Mouse (Mus musculus): ENCODE measurements around the gene Pla2g2d.
"Not testable (repeated sequence)": the region's sequence is repeated elsewhere in the genome, so short reads cannot be mapped to it uniquely, and the experiment has no call there.

Pla2g2d gene

DNA sequence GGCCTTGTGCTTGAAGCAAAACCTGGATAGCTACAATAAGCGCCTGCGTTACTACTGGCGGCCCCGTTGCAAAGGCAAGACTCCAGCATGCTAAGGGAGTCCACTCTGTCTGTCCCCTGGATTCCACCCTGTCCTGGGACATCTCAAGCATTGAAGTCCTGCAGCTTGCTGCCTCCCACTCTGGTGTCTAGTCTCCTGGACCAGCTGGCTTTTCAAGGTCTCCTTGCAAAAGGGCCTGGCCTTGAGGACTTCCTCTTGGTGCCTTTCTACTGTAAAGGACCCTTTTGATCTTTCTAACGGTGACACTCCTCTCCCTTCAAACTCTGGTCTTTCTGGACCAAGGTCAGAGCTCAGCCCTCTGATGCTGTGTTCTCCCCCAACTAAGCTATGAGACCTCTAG is 4.8 kb downstream of the Pla2g2d start:
- DNase-seq (ENCODE audit: low read depth in 2 of 2, low spot score in 2 of 2), result no peak

DNA sequence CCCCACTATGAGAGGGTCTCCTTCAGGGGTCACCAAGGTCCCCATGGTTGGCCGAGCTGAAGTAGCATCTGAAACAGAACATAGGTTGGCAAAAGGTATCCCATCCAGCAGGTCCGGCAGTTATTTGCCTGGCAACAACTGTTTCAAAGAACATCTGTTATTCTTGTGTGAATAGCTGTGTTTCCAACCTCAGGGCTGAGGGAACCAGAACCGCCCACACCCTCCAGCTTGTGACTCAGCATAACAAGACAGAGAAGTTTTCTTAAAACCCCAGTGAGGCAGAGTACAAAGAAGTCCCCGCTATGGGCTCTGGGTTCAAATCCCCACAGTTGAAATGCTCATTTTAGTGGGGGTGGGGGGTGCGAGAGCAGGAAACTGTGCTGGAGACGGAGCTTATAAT is 6.6 kb downstream of the Pla2g2d start:
- no peak for DNase-seq (ENCODE audit: low read depth in 2 of 2, low spot score in 2 of 2)

DNA sequence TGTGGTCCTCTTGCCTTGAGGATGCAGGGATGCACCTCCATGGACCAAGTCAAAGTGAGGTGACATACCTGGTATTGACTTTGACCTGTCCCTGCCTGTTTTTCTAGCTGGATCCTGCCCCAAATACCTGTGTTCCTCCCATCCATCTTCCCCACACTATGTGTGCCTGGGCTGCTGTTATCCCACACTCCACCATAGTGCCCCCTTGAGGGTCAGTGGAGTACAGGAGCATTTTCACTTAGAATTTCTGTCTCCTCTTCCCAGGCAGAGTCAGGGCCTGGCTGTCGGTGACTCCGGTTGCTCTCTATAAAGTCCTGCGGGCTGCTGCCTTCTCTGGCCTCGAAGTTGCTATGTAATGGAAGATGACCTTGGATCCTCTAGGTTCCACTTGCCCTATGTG is 10.2 kb downstream of the Pla2g2d start:
- DNase-seq (ENCODE audit: low read depth in 2 of 2, low spot score in 2 of 2), result no peak

DNA sequence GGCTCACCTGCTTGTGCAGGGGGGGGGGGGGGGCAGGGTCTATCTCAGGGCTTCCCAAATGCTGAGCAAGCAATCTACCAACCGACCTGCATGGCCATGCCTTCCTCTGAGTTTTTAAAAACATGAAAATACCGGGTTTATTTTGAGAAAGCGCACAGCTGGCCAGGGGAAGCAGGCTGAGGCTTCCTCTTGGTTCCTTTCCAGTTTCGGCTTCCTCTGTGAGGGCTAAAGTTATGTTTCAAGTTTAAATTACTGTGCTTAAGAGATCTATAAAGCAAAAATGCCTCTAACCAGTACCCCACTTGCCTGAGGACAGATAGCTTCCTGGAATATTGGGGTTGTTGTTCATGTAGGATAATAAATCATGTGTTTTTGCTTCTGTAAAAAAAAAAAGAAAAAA is 10.6 kb downstream of the Pla2g2d start:
- no peak for DNase-seq (ENCODE audit: low read depth in 2 of 2, low spot score in 2 of 2)

DNA sequence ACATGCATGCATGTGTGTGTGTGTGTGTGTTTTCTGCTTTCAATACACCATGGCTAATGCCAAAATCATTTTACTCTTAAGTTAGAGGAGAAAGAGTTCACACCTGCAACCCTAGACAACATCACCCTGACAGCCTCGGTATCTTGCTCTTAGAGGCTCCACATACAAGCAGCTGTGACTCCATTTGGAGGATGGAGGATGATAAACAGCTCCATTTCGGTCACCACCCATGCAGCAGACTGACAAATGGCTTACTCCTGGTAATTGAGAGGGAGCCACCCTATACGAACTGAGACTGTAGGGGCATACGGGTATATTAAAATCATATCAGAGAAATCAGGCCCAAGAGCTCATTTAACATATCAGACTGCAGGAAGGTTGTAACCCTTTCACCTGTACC is 12.8 kb downstream of the Pla2g2d start:
- DNase-seq (ENCODE audit: low read depth in 2 of 2, low spot score in 2 of 2), result no peak

DNA sequence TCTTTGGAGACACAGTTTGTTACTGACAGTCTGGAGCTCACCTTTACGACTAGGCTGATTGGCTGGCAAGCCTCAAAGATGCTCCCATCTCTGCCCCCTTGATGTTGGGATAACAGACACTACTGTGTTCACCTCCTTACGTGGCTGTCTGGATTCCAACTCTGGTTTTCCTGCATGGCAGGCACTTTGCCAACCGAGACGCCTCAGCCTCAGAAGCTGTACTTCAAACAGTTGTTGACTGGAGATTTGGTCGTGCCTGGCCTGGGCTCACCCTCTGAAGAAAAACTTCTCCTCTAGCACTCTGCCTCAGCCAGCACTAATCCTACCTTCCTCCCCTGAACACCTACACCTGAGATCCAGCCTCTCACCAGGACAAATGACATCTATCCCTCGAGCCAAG is 15.9 kb downstream of the Pla2g2d start:
- no peak for DNase-seq (ENCODE audit: low read depth in 2 of 2, low spot score in 2 of 2)

DNA sequence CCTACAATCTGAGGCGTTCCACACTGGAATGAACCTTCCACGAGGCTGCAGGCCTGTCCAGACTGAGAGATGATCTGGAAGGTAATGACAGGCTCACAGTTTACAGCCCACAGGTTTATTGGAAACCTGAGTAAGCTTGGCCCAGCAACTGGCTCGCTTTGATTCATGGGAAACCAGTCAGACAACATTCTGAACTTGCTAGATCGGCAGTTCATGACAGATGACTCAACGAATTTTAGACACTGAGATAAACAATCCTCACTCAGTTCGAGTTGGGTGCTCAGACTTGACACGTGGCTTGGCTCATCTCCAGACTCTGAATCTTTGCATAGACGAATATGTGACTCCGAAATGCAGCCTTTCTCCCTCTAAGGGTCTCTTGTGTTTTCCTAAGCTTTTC is 17.1 kb downstream of the Pla2g2d start:
- no peak for DNase-seq (ENCODE audit: low read depth in 2 of 2, low spot score in 2 of 2)

DNA sequence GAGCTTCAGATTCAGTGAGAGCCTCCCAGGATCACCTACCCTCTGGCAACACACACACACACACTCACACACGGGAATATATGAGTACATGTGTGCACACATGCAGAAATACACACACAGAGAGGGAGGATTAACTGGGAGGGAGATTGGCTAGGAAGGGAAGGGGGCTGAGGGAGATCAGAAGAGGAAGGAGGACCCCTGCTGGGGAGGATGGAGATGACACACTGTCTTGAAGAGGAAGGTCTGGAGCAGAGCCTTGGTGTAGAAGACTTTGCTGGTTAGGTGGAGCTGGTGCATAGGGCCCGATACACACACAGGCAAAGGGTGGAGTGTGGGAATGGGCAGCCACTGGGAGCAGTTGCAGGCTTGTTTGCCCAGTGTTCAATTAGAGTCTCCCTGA is 17.7 kb downstream of the Pla2g2d start:
- DNase-seq (ENCODE audit: low read depth in 2 of 2, low spot score in 2 of 2), result no peak

DNA sequence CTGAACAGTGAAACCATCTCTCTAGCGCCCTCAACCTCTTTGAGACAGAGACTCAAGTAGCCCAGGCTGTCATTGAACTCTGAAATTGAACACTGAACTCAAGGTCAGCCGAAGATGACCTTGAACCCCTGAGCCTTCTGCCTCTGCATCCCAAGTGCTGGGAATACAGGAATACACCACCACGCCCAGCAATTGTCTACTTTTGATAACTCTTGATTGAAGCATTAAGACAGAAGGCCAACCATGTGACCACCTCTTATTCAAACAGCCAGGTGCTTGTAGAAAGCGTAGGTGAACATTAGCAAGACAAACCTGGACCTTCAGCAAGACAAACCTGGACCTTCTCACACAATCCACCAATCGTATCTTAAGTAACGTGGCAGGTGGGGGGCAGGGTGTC is 18.8 kb downstream of the Pla2g2d start:
- DNase-seq (ENCODE audit: low read depth in 2 of 2, low spot score in 2 of 2), result no peak

DNA sequence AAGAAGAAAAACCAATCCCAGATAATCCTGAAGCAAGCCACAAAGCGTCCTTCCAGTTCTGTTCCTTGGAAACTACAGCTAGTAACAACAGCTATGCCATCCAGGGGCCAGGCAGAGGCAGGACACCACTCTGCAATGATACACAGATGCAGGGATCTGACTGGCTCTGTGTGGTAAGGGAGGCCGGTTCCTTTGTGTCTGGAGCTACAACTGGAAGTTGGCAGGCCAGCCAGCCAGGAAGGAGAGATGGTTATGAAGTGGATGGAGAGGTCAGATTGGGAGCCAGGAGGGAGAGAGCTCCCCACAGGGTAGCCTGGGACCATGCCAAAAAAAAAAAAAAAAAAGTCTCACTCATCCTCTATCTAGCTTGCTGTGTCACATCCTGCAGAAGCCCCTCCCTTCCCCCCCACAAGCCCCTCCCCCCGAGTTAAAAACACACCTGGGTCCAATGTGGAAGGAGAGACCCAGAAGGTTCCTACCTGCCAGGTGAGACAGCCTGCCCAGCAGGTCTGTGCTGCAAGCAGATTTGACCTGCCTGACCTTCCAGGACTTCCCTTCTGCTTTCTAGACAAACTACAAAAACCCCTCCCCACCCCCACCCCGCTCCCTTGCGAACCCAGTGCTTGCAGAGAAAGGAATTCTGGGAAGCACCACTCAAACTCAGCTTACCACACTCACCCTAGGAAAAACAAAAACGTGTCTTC is 21.1 kb downstream of the Pla2g2d start:
- DNase-seq (ENCODE audit: low read depth in 2 of 2, low spot score in 2 of 2), result no peak

DNA sequence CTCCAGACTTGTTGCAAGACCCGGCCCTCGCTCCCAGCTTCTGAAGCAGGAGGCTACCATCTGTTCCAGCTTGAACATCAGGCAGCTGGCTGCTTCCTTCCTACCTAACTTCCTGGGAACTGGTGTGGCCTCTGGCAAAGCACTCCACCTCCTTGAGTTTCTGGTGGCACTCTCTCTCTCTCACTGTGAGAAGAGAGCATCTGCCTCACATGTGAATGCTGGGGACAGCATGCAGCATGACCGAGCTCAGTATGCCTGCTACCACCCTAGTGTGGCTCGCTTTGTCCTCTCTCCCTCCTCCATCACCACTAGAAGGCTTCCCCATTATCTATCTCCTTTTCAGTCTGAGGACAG is 21.7 kb downstream of the Pla2g2d start:
- no peak for DNase-seq (ENCODE audit: low read depth in 2 of 2, low spot score in 2 of 2)

DNA sequence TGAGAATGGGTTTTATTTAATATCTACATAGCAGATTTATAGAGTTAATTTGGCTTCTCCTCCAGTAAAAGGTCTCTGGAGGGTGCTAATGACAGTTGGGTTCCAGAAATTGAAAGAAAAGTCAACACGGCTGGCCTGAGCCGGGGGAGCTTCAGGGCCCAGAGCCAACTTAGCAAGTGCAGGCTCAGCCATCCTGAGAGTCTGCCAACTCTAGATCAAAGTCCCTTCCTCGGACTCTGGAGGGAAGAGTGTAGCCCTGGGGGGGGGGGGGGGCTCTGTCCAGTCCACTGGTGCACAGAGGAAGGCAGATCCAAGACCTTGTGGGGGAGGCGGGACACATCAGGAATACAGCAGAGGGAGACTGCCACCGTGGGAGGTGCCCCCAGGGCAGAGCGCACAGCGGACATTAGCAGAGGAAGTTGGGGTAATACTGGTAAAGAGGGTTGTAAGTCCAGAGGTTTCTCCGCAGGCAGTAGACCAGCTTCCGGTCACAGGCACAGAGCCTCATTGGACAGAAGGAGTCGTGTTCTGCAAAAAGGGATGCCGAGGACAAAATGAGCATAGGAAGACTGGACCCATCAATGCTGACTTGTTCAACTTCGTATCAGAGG is 24.7 kb downstream of the Pla2g2d start:
- no peak for DNase-seq (ENCODE audit: low read depth in 2 of 2, low spot score in 2 of 2)

DNA sequence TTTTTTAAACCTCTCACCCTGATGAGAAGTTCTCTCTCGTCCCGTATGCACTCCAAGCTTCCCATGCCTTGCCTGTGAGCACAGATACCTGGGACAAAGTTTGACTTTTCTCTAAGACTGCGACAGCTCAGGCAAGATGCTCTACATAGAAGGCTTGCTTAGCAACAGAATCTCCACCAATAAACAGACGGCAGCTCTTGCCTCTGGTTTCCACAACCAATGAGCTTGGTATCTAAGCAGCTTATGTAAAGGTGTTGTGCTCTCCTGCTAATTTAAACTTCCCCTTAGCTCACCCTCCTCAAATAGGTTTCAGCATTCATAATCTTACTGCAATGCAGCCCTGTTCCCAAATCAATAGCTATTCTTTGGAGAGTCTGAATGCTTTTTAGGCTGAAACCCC is 26.1 kb downstream of the Pla2g2d start:
- no peak for DNase-seq (ENCODE audit: low read depth in 2 of 2, low spot score in 2 of 2)

DNA sequence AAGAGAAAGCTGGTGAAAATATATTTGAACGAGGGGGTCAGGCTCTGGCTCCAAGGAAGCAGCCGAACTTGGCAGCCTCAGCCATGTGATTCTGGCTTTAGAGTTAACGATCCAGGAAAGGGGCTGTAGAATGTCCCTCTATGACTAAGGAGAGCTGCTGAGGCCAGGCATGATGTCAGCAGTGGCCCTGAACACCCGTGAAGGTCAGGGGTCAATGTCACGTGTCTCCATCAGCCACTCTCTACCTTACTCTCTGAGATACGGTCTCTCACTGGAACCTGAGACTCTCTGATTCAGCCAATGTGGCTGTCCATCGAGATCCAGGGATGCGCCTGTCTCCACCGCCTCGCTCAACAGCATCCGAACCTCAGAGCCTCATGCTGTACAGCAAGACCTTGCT is 27.4 kb downstream of the Pla2g2d start:
- no peak for DNase-seq (ENCODE audit: low read depth in 2 of 2, low spot score in 2 of 2)

DNA sequence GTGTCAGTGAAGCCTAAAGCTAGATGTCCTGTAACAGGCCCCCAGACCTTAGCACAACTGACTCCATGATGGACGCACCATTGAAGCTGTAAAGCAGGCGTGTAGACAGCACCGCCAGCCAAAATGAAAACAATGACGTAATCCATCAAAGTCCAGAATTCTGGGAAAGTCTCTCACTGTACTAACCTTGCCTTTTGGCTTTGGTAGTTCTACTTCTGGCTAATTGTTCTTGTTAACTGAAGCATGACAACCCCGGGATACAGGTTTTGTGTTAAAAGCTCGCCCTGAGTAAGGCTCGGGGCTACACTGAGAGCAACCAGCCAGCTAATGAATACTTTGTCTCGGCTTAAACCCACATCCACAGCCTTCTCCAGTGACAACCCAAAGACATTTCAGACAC is 29.7 kb downstream of the Pla2g2d start:
- DNase-seq (ENCODE audit: low read depth in 2 of 2, low spot score in 2 of 2), result no peak

DNA sequence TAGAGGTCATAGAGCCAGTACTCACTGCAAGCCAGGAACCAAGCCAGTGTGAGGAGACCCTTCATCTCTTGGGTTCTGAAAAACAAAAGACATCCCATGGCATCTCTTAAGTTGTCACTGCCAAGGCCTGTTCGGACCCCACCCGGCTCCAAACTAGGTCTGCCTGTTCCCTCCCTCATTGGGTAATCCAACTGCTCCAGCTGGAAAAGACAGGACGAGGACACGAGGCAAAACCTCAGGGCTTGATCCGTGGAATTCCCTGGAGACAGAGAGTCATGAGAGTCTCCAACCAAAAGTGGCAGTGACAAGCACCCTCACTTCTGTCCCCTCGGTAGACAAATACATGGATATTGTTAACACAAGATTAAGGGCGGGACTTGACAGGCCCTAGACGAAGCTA is 30.6 kb downstream of the Pla2g2d start:
- no peak for DNase-seq (ENCODE audit: low read depth in 2 of 2, low spot score in 2 of 2)

DNA sequence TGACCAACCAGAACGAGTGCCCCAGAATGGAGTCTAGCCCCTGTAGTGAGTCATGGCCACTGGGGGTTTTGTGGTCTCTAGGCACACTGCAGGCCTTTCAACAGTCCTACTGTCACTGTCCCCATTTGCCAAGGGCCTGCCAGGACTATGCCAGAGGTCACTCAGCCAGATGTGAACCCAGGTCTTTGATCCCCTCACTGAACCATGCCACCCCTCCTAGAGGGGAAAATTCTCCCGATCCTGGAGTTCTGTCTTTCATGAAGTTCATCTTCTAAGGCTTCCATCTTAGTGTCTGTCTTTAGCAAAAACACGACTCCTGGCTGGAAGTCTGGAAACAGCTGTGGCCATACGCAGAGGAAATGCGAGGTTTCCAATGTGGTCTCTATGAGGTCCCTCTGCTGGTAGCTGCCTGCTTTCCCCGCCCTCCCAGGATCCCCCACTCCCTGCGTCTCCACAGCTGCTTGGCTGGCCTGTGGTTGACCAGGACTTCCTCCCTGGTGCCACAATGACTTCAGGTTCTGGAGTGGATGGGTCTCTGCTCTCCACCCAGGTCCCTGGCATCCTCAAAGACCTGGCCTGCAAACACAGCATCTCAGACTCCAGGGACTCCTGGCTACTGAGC is 31.5 kb downstream of the Pla2g2d start:
- no peak for DNase-seq (ENCODE audit: low read depth in 2 of 2, low spot score in 2 of 2)

DNA sequence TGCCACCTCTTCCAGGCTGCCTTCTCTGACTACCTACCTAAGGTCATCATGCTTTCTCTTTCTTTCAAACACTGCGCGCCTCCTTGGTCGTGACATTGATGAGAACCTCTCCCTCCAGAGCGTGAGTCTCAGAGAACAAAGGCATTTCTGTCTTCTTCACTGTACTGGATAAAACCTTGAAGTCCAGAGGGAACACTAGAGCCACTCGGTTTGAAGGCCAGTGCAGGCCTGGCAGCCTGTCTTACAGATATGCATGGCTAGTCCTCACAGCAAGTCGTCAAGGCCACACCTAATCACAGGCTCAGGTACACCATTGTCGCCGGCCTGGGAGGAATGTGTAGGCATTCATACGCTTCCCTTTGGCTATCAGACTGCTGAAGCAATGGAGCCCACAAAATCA is 40.6 kb downstream of the Pla2g2d start:
- DNase-seq (ENCODE audit: low read depth in 2 of 2, low spot score in 2 of 2), result no peak

DNA sequence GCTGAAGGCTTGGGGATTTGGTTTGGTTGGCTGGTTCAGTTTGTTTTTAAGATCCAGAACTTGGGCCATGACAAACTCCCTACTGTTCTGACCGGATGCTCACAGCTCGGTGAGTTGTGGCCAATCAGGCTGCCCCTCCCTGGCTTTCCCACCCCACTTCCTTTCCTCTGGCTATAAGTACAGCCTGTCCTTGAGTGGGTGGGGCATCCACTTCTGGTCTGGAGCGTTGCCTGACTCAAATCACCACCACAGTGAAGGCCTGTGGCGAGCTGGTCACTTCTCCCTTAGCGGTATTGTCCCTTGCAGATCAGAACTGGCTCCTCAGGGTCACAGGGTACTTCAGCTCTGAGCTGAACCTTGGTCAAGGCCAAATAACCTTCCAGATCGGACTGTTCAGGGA is 42.2 kb downstream of the Pla2g2d start:
- DNase-seq (ENCODE audit: low read depth in 2 of 2, low spot score in 2 of 2), result no peak

DNA sequence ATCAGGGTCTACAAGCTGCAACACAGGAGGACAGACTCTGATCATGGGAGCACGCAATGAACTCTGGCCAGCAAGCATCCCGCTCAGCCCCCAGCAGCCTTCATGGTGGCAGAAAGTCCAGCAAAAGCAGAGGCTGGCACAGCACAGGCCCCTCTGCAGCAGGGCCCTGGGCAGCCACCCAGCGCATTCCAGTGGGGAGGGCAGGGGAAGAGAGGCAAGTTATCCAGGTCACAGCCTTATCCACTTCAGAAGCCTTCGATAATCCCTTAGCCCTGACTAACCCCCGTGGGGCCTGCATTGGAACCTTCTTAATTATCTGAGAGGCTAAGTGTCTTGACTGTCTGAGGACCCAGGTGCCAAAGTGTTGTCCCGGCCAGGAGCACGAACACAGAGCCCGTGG is 43.6 kb downstream of the Pla2g2d start:
- DNase-seq (ENCODE audit: low read depth in 2 of 2, low spot score in 2 of 2), result no peak

DNA sequence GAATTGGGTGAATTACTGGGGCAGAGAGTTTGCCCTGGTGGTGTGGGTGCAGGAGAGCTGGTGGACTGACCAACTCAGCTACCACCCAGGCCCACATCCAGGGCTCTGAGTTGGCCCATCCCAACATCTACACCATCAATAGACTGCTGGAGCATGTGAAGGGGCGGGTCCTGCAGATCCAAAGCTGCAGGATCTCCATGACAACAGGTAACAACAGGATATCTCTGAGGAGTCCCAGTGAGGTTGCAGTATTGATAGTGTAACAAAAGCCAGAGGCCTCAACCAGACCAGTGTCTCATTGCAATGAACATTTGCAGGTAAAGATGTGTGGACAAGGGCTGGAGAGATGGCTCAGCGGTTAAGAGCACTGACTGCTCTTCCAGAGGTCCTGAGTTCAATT is 45.5 kb downstream of the Pla2g2d start:
- no peak for DNase-seq (ENCODE audit: low read depth in 2 of 2, low spot score in 2 of 2)

DNA sequence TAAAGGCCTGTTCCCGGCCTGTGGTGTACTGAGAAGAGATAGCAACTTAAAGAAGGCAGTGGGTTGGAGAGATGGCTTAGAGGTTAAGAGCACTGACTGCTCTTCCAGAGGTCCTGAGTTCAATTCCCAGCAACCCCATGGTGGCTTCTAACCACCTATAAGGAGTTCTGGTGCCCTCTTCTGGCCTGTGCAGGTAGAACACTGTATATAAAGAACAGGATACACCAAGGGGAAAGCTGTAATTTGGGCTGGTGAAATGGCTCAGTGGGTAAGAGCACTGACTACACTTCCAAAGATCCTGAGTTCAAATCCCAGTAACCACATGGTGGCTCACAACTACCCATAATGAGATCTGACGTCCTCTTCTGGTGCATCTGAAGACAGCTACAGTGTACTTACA is 48.6 kb downstream of the Pla2g2d start:
- not testable (repeated sequence) for DNase-seq (ENCODE audit: low read depth in 2 of 2, low spot score in 2 of 2)

DNA sequence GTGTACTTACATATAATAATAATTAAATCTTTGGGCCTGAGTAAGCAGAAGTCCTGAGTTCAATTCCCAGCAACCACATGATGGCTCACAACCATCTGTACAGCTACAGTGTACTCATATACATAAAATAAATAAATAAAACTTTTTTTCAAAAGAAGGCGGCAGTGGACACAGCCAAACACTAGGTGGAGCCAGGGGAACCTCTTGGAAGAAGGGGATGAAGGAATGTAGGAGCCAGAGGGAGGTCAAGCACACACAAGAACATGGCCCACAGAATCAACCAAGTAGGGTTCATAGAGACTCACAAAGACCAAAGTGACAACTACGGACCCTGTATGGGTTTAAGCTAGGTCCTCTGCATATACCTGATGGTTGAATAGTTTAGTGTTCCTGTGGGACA is 49.1 kb downstream of the Pla2g2d start:
- no peak for DNase-seq (ENCODE audit: low read depth in 2 of 2, low spot score in 2 of 2)

Measured in CD8-positive naive resting alpha-beta T cell, adult 2 months (primary cell).